Mouse (Mus musculus) left cerebral cortex, adult 9 months (tissue): Measurements from ENCODE around the gene Pdia3.
"Not testable (repeated sequence)": the region's sequence is repeated elsewhere in the genome, so short reads cannot be mapped to it uniquely, and the experiment has no call there.

Experiments
- DNase-seq, 2 experiments: peaks; one replicate each; pipeline ENCODE4 v3.0.0; 2022; ENCODE audit warnings: low spot score in 2 of 2

The Pdia3 gene

DNA sequence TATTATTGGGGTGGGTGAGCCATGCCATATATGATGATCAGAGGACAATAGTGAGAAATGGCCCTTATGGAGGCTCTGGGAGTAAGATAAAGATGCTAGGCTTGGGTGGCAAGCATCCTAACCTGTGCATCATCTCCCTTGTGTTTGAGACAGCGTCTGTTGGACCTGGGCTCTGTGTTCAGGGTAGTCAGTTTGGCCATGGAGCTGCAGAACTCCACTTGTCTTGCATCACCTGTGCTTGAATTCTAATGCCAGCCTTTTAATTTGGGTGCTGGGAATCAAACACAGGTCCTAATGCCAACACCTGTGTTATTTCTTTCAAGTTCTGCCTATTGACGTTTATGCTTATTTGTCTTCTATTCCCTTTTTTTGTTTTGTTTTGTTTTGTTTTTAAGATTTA lies 61.7 kb downstream of the Pdia3 start:
- DNase-seq, result not testable (repeated sequence)

DNA sequence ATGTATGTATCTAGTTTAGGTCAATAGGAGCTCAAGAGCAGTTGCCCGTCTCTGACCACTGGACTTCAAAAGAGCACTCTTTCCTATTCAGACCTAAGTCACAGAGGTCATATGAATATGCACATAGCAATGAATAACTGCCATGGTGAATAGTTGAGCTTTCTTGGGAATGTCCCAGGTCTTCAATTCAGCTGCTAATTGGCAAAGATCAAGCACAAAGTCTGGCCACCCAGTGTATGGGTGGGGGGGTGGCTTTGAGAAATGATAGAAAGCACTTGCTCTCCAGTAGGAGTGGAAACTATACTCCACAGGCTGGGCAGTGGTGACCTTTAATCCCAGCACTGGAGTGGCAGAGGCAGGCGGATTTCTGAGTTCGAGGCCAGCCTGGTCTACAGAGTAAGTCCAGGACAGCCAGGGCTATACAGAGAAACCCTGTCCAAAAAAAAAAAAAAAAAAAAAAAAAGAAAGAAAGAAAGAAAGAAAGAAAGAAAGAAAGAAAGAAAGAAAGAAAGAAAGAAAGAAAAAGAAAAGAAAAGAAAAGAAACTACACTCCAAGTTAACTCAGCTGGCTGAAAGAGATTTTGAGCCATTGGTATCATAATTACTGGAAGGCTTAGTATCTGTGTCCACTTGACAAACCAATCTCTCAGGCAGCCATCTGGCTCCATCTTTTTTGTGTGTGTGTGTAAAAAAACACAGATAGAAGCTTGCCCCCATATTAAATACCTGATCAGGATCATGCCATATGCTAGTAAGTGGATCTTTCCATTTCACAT lies 64.1 kb downstream of the Pdia3 start:
- no peak for DNase-seq

DNA sequence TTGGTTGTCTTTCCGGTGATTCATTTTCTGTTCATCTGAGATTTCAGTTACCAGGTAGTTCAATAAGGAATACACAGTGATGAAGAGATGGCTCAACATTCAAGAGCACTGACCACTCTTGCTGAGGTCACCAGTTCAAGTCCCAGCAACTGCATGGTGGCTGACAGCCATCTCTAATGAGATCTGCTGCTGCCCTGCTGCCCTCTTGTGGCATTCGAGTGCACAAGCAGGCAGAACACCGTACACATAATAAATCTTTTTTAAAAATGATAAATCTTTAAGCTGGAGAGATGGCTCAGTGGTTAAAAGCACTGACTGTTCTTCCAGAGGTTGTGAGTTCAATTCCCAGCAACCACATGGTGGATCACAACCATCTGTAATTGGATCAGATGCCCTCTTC lies 66.9 kb downstream of the Pdia3 start:
- DNase-seq, result no peak

DNA sequence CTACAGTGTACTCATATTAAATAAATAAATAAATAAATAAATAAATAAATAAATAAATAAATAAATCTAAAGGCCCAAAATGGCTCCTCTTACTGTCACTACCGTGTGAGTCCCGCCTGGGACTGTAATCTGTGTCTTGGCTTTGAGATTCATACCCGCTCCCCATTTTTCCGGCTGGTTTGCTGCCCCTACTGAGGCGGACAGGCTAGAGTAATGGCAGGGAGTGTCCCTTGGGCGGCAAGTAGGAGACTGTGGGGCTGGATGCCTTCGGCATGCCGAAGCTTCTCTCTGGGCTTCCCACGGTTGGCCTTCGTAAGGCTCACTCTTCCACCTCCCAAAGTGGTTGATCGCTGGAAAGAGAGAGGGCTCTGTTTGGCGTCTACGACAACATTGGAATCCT lies 67.3 kb downstream of the Pdia3 start:
- DNase-seq, result not testable (repeated sequence)

DNA sequence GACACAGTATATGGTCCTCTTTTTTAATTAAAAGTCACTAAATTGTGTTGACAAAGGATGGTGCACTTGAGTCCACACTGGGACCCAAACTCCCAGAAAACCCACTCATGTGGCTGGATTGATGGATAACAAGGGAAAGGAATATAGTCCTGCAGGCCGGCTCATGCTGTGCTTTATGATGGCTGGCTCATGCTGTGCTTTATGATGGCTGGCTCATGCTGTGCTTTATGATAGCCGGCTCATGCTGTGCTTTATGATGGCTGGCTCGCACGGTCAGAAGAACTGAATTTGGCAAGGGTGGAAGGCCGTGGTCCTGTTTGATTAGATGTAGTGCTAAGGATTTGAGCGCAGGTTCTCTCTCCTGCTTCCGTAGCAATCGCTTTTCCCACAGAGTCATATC lies 70.0 kb downstream of the Pdia3 start:
- no peak for DNase-seq

DNA sequence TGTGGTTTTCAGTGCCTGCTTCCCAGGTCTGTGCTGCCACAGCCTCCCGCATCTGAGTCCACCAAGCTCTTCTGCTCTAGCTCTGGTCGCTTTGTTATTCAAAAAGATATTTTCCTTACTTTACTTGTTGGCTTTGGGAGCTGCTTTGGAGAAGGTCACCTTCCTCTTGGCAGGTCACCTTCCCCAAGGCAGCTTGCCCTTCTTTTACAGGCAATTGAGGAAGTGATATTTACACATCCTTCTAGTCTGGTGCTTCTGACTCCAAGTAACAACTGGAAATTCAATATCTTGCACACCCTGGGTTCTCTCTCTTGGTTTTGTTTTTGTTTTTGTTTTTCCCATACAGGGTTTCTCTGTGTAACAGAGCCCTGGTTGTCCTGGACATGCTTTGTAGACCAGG lies 70.8 kb downstream of the Pdia3 start:
- not testable (repeated sequence) for DNase-seq
